In genomic region chr11:20035343-20035928, GRCm38 (mm10) we compare ENCODE assay signal across 8 mouse cellular contexts.
DNase-seq lines count a peak whose midpoint lies in the region; ATAC-seq lines count a peak whose summit lies in the region.

No protein-coding gene starts in this region.

- WGBS in forebrain, embryonic 10.5 days = 66% methylated on average over 11 of the region's 11 CpGs
- WGBS in forebrain, embryonic 16.5 days = 56% methylated on average over 11 of the region's 11 CpGs
- 36% methylated on average over 11 of the region's 11 CpGs for whole genome bisulfite sequencing in liver, embryonic 15.5 days (ENCODE audit: insufficient replicate concordance)
- 37% methylated on average over 11 of the region's 11 CpGs for WGBS in heart, embryonic 12.5 days

- H3K4me2 ChIP-seq in forebrain, embryonic 16.5 days (ENCODE audit: low read length) = no peak overlapping the region
- H3K4me2 ChIP-seq in liver, embryonic 15.5 days = peak overlapping the region; percentile 29; the same call in 1 of the 2 replicates
- no peak overlapping the region for H3K4me2 ChIP-seq in heart, embryonic 12.5 days

- H3K27ac ChIP-seq in forebrain, embryonic 10.5 days = 0 out of 2 replicates have a peak overlapping the region, but pooled peaks have one; percentile 11
- no peak overlapping the region for H3K27ac ChIP-seq in forebrain, embryonic 16.5 days (ENCODE audit: low read length)
- no peak overlapping the region for H3K27ac ChIP-seq in liver, embryonic 15.5 days (replicated peaks)
- H3K27ac ChIP-seq in heart, embryonic 12.5 days (ENCODE audit: poor library complexity, severe bottlenecking) = no peak overlapping the region

- no peak overlapping the region for H3K9ac ChIP-seq in forebrain, embryonic 16.5 days (replicated peaks; ENCODE audit: low read depth, low read length)
- no peak overlapping the region for H3K9ac ChIP-seq in liver, embryonic 15.5 days
- H3K9ac ChIP-seq in heart, embryonic 12.5 days = no peak overlapping the region

- no peaks in the 10 kb centered on the region for H3K27me3 ChIP-seq in forebrain, embryonic 10.5 days (ENCODE audit: poor library complexity, severe bottlenecking)
- H3K27me3 ChIP-seq in forebrain, embryonic 16.5 days (replicated peaks; ENCODE audit: control insufficient read depth, insufficient read depth, low read length) = no peaks in the 10 kb centered on the region
- H3K27me3 ChIP-seq in liver, embryonic 15.5 days = no peaks in the 10 kb centered on the region
- 0 out of 2 replicates have a peak, but pooled peaks cover 5% of the 10 kb centered on the region for H3K27me3 ChIP-seq in heart, embryonic 12.5 days (replicated peaks)

- H3K4me3 ChIP-seq in forebrain, embryonic 10.5 days = no peak overlapping the region
- H3K4me3 ChIP-seq in forebrain, embryonic 16.5 days (replicated peaks; ENCODE audit: low read length) = no peak overlapping the region
- H3K4me3 ChIP-seq in liver, embryonic 15.5 days (replicated peaks) = no peak overlapping the region
- no peak overlapping the region for H3K4me3 ChIP-seq in heart, embryonic 12.5 days

- no peak for DNase-seq in forebrain, embryonic 10.5 days (ENCODE audit: extremely low spot score, low spot score)
- peak; percentile 77 for DNase-seq in CD4-positive, CD25-positive, alpha-beta regulatory T cell, adult 2 months (ENCODE audit: low read depth, low spot score)
- DNase-seq in c-Kit-positive CD71-negative TER-119-negative erythroid progenitor cells, embryonic 14.5 days (ENCODE audit: low read depth) = peak; percentile 24
- DNase-seq in gastrocnemius, postnatal 36 days = no peak
- DNase-seq in spleen, postnatal 4 days (ENCODE audit: low spot score in 2 of 2) = no peak

- no peaks in the 10 kb centered on the region for H3K36me3 ChIP-seq in forebrain, embryonic 10.5 days (replicated peaks)
- H3K36me3 ChIP-seq in forebrain, embryonic 16.5 days (ENCODE audit: control insufficient read depth, insufficient read depth) = no peaks in the 10 kb centered on the region
- no peaks in the 10 kb centered on the region for H3K36me3 ChIP-seq in liver, embryonic 15.5 days (replicated peaks)
- no peaks in the 10 kb centered on the region for H3K36me3 ChIP-seq in heart, embryonic 12.5 days

- no peak for ATAC-seq in forebrain, embryonic 16.5 days
- peak; percentile 40; the same call in 1 of the 2 replicates for ATAC-seq in liver, embryonic 15.5 days (ENCODE audit: insufficient read depth)
- no peak; the same call in 1 of the 2 replicates for ATAC-seq in heart, embryonic 12.5 days (ENCODE audit: insufficient number of reproducible peaks, low FRiP score)

- intact Hi-C loops in gastrocnemius, postnatal 36 days (cut with DNase I) = loop anchor here (10.0 kb wide), 1 partner anchor 201 kb away; no protein-coding TSS in a partner anchor

- H3K9me3 ChIP-seq in forebrain, embryonic 10.5 days = no peaks in the 10 kb centered on the region
- 0 out of 2 replicates have a peak, but pooled peaks cover 2% of the 10 kb centered on the region for H3K9me3 ChIP-seq in forebrain, embryonic 16.5 days (ENCODE audit: control insufficient read depth, low read length)
- no peaks in the 10 kb centered on the region for H3K9me3 ChIP-seq in liver, embryonic 15.5 days (replicated peaks)
- H3K9me3 ChIP-seq in heart, embryonic 12.5 days (replicated peaks) = no peaks in the 10 kb centered on the region

- H3K4me1 ChIP-seq in forebrain, embryonic 10.5 days = peaks cover 23% of the 10 kb centered on the region
- peaks cover 8% of the 10 kb centered on the region for H3K4me1 ChIP-seq in forebrain, embryonic 16.5 days (replicated peaks; ENCODE audit: control insufficient read depth, insufficient read depth, low read length)
- peaks cover 9% of the 10 kb centered on the region; the same call in 1 of the 2 replicates for H3K4me1 ChIP-seq in liver, embryonic 15.5 days (replicated peaks)
- peaks cover 2% of the 10 kb centered on the region; the same call in 1 of the 2 replicates for H3K4me1 ChIP-seq in heart, embryonic 12.5 days (replicated peaks)

Comparison
In these comparisons a context has a peak if more than half of its experiments do, and no peak if none do; other contexts are left out.
1. DNase-seq: peak in CD4-positive, CD25-positive, alpha-beta regulatory T cell, adult 2 months (single experiment) and c-Kit-positive CD71-negative TER-119-negative erythroid progenitor cells, embryonic 14.5 days (single experiment); none in forebrain, embryonic 10.5 days (single experiment), gastrocnemius, postnatal 36 days (0 of 2) and spleen, postnatal 4 days (0 of 2).